Mouse (Mus musculus): ENCODE data around the gene Car14. TPM values are rescaled to one million over a fixed set of nuclear protein-coding genes. Genes with fewer than 3 reads are reported as not detected.
"Not testable (repeated sequence)": the region's sequence is repeated elsewhere in the genome, so short reads cannot be mapped to it uniquely, and the experiment has no call there.

Car14 gene
- polyA plus RNA-seq, 1 experiment from 2014 or later, result 10.9 TPM

- Histone ChIP-seq H3K4me3 (0 out of 2 replicates have a peak overlapping the region, but pooled peaks have one; percentile 8), H3K4me2 (peak overlapping the region; percentile 89), H3K9ac (0 out of 2 replicates have a peak overlapping the region, but pooled peaks have one; percentile 24), H3K4me1 (replicated peaks) (peaks cover 31% of the 10 kb centered on the region)
- not testable (repeated sequence) for ATAC-seq (ENCODE audit: low FRiP score); H3K27ac ChIP-seq; H3K36me3 ChIP-seq; H3K9me3 ChIP-seq; H3K27me3 ChIP-seq
- WGBS, result 91% methylated on average over 7 of the region's 7 CpGs
These were observed 9.0 kb downstream of the Car14 start for GRCm38 (mm10) chr3:95895501-95895900.

- Histone ChIP-seq H3K27me3 (peaks cover 6% of the 10 kb centered on the region; the same call in 1 of the 2 replicates), H3K4me1 (replicated peaks) (peaks cover 31% of the 10 kb centered on the region), H3K9ac (peak overlapping the region; percentile 88), H3K36me3 (peaks cover 5% of the 10 kb centered on the region; the same call in 1 of the 2 replicates), H3K4me2 (peak overlapping the region; percentile 89), H3K9me3 (no peaks in the 10 kb centered on the region), H3K4me3 (peak overlapping the region; percentile 69), H3K27ac (peak overlapping the region; percentile 76)
- ATAC-seq (ENCODE audit: low FRiP score), result no peak
- WGBS, result 18% methylated on average over 16 of the region's 16 CpGs
These were observed 10.0 kb downstream of the Car14 start for GRCm38 (mm10) chr3:95894317-95895160.

DNA sequence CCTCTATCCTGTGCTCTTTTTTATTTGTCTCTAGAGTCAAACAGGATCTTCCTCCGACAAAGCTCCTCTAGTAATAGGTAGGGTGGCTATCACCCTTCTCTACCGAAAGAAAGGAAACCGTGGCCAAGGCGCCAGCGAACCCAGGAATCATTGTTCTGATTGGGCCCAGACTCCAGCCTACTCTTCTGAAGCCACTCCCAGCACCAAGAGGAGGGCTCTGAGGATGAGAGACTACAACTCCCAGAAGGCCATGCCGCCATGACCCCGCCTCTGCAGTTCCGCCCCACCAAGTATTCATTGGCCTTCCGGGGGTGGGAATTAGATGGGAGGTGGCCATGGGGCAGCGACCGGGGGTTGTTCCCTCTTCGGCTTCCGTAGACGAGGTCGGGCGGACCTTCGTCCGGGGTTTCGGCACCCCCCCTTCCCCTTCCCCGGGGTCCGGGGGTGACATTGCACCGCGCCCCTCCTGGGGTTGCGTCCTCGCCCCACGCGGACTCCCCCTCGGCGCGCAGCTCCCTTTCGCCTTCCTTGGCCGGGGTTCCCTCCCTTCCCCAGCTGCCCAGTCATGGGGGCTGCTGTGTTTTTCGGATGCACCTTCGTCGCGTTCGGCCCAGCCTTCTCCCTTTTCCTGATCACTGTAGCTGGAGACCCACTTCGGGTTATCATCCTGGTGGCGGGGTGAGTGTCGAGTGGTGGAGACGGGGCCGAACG lies 10.7 kb downstream of the Car14 start, which contains the start of gene Aph1a:
Aph1a (plus strand) TSS at position 364 of the 711 bp plus-strand sequence.
- peak within 1 kb of the TSS; percentile 89 for H3K4me2 ChIP-seq
- peaks cover 31% of the 10 kb centered on the region for H3K4me1 ChIP-seq (replicated peaks)
- peak within 1 kb of the TSS; percentile 88 for H3K9ac ChIP-seq
- not testable (repeated sequence) for H3K27me3 ChIP-seq, H3K9me3 ChIP-seq, H3K36me3 ChIP-seq
- H3K4me3 ChIP-seq, result peak within 1 kb of the TSS; percentile 69
- peak; percentile 96 for ATAC-seq (ENCODE audit: low FRiP score)
- peak within 1 kb of the TSS; percentile 79 for H3K27ac ChIP-seq
- under 1% methylated on average over 25 of the region's 43 CpGs for WGBS

DNA sequence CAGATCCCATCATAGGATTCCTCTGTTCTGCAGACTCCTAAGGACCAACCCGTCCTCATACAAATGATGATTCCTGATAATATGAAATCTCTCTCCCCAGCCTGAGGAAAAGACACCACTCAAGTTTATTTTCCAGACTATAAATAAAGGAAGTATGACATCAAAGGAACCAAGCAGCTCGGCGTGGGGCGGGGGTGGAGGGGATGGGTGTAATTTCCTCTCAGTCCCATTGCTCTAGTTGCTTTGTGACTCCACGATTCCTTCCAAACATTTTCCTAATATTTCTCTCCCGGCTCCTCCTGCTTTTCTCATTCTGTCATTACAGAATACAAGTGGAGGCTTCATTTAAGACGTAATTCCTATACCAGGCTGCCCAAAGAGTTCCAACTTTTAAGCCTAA lies 11.4 kb downstream of the Car14 start:
- Histone ChIP-seq H3K27me3 (peaks cover 6% of the 10 kb centered on the region; the same call in 1 of the 2 replicates), H3K4me3 (peak overlapping the region; percentile 69), H3K4me1 (replicated peaks) (peaks cover 31% of the 10 kb centered on the region), H3K36me3 (peaks cover 5% of the 10 kb centered on the region; the same call in 1 of the 2 replicates), H3K27ac (peak overlapping the region; percentile 79), H3K9ac (peak overlapping the region; percentile 61), H3K9me3 (no peaks in the 10 kb centered on the region), H3K4me2 (peak overlapping the region; percentile 57)
- ATAC-seq (ENCODE audit: low FRiP score), result 0 out of 2 replicates have a peak, but pooled peaks have one; percentile 8
- 25% methylated on average over 7 of the region's 7 CpGs for WGBS

- Histone ChIP-seq H3K4me3 (0 out of 2 replicates have a peak overlapping the region, but pooled peaks have one; percentile 9), H3K9ac (peak overlapping the region; percentile 9; the same call in 1 of the 2 replicates), H3K9me3 (no peaks in the 10 kb centered on the region), H3K4me1 (replicated peaks) (peaks cover 31% of the 10 kb centered on the region), H3K27me3 (peaks cover 6% of the 10 kb centered on the region; the same call in 1 of the 2 replicates), H3K36me3 (no peaks in the 10 kb centered on the region), H3K4me2 (peak overlapping the region; percentile 57), H3K27ac (peak overlapping the region; percentile 75)
- WGBS, result 42% methylated on average over 11 of the region's 11 CpGs
- ATAC-seq (ENCODE audit: low FRiP score), result no peak
These were observed 12.1 kb downstream of the Car14 start for GRCm38 (mm10) chr3:95892066-95893052.

- ATAC-seq (ENCODE audit: low FRiP score), result no peak
- H3K4me1 ChIP-seq (replicated peaks), result peaks cover 31% of the 10 kb centered on the region
- no peaks in the 10 kb centered on the region for H3K9me3 ChIP-seq
- H3K27me3 ChIP-seq, result peaks cover 6% of the 10 kb centered on the region; the same call in 1 of the 2 replicates
- no peaks in the 10 kb centered on the region for H3K36me3 ChIP-seq
- H3K4me2 ChIP-seq, result peak within 1 kb of the TSS; percentile 29
- peak within 1 kb of the TSS; percentile 75 for H3K27ac ChIP-seq
- 25% methylated on average over 12 of the region's 12 CpGs for WGBS
- 0 out of 2 replicates have a peak within 1 kb of the TSS, but pooled peaks have one; percentile 9 for H3K4me3 ChIP-seq
- peak within 1 kb of the TSS; percentile 9 for H3K9ac ChIP-seq
These were observed 13.1 kb downstream of the Car14 start, which contains the start of gene BC028528 for GRCm38 (mm10) chr3:95891211-95892065. Gene BC028528 (minus strand): TSS chr3:95892005.

GRCm38 (mm10) chr3:95889664-95890063 lies 14.8 kb downstream of the Car14 start:
- Histone ChIP-seq H3K9ac (no peak overlapping the region), H3K27ac (no peak overlapping the region), H3K36me3 (no peaks in the 10 kb centered on the region), H3K9me3 (no peaks in the 10 kb centered on the region), H3K27me3 (peaks cover 6% of the 10 kb centered on the region; the same call in 1 of the 2 replicates), H3K4me3 (no peak overlapping the region), H3K4me1 (replicated peaks) (peaks cover 18% of the 10 kb centered on the region), H3K4me2 (no peak overlapping the region)
- WGBS, result 77% methylated on average over 3 of the region's 3 CpGs
- no peak for ATAC-seq (ENCODE audit: low FRiP score)

- H3K4me1 ChIP-seq (replicated peaks), result peaks cover 16% of the 10 kb centered on the region
- peaks cover 9% of the 10 kb centered on the region; the same call in 1 of the 2 replicates for H3K27me3 ChIP-seq
- no peak for ATAC-seq (ENCODE audit: low FRiP score)
- no peaks in the 10 kb centered on the region for H3K9me3 ChIP-seq
- WGBS, result 80% methylated on average over 4 of the region's 4 CpGs
- no peak overlapping the region for H3K4me2 ChIP-seq
- no peak overlapping the region for H3K9ac ChIP-seq
- no peak overlapping the region for H3K27ac ChIP-seq
- H3K36me3 ChIP-seq, result no peaks in the 10 kb centered on the region
- no peak overlapping the region for H3K4me3 ChIP-seq
These were observed 16.9 kb downstream of the Car14 start for GRCm38 (mm10) chr3:95887596-95887995.

DNA sequence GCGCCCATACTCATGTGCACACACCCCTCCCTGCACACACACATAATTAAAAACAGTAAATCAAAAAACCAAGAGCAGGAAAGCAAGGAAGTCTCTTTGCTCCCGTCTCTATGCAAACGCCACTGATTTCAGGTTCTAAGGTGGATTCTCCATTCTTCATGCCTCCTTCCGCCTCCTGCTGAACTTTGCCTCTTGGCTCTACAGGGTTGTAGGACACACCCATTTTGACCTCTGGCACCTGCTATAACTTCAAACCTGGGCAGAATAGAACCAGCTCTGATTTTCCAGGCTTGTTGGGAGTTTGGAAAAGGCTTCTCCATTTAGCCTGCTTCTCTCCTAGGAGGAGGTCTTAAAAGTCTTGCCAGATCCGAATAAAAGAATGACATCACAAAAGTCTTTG lies 20.1 kb downstream of the Car14 start:
- 87% methylated on average over 5 of the region's 5 CpGs for WGBS
- Histone ChIP-seq H3K9ac (no peak overlapping the region), H3K4me3 (no peak overlapping the region), H3K9me3 (no peaks in the 10 kb centered on the region), H3K4me2 (no peak overlapping the region), H3K36me3 (no peaks in the 10 kb centered on the region), H3K4me1 (replicated peaks) (peaks cover 16% of the 10 kb centered on the region), H3K27ac (no peak overlapping the region), H3K27me3 (0 out of 2 replicates have a peak, but pooled peaks cover 3% of the 10 kb centered on the region)
- ATAC-seq (ENCODE audit: low FRiP score), result no peak

GRCm38 (mm10) chr3:95882816-95883425 lies 21.6 kb downstream of the Car14 start:
- Histone ChIP-seq H3K27me3 (0 out of 2 replicates have a peak, but pooled peaks cover 3% of the 10 kb centered on the region), H3K36me3 (no peaks in the 10 kb centered on the region), H3K4me1 (replicated peaks) (peaks cover 16% of the 10 kb centered on the region), H3K27ac (no peak overlapping the region), H3K9me3 (no peaks in the 10 kb centered on the region), H3K4me3 (peak overlapping the region; percentile 59), H3K4me2 (peak overlapping the region; percentile 98), H3K9ac (peak overlapping the region; percentile 61)
- 2% methylated on average over 24 of the region's 24 CpGs for WGBS
- ATAC-seq (ENCODE audit: low FRiP score), result no peak
